Mouse (Mus musculus) liver, embryonic 12.5 days (tissue): ENCODE measurements at regions not wholly inside any gene's neighbourhood (a gene's known extent, or its start where the extent isn't known, plus 50 kb on each side); places are given as distances from the start of the nearest gene placed in this dataset.

Experiments used
- ATAC-seq: fragments of 200-750 bp; cut with Nextera tagmentation; 2 replicates; pipeline ENCODE4 v1.8.0; 2017; ENCODE audit warnings: moderate number of reproducible peaks, mild to moderate bottlenecking, moderate library complexity
- H3K27ac ChIP-seq: fragments of 300-500 bp; sonication (generic); 2 replicates; pipeline ENCODE4 v1.5.1; 2016; ENCODE audit warnings: mild to moderate bottlenecking
- H3K27me3 ChIP-seq: fragments of 300-500 bp; sonication (generic); replicated peaks from 2 replicates; pipeline ENCODE4 v1.6.1; 2016; ENCODE audit warnings: mild to moderate bottlenecking, moderate library complexity
- H3K36me3 ChIP-seq: fragments of 300-500 bp; sonication (generic); 2 replicates; pipeline ENCODE4 v1.6.1; 2016; ENCODE audit warnings: mild to moderate bottlenecking, moderate library complexity
- H3K4me1 ChIP-seq: fragments of 300-500 bp; sonication (generic); 2 replicates; pipeline ENCODE4 v1.6.1; 2016
- H3K4me2 ChIP-seq: fragments of 300-500 bp; sonication (generic); 2 replicates; pipeline ENCODE4 v1.6.1; 2016; ENCODE audit warnings: mild to moderate bottlenecking, moderate library complexity
- H3K4me3 ChIP-seq: fragments of 300-500 bp; sonication (generic); 2 replicates; pipeline ENCODE4 v1.5.1; 2016; ENCODE audit warnings: mild to moderate bottlenecking, moderate library complexity
- H3K9ac ChIP-seq: fragments of 300-500 bp; sonication (generic); 2 replicates; pipeline ENCODE4 v1.6.1; 2016; ENCODE audit warnings: mild to moderate bottlenecking, moderate library complexity
- H3K9me3 ChIP-seq: fragments of 300-500 bp; sonication (generic); replicated peaks from 2 replicates; pipeline ENCODE4 v1.6.1; 2016; ENCODE audit warnings: mild to moderate bottlenecking, moderate library complexity
- WGBS: fragments of 180-500 bp; shearing (Covaris S2); methylation state at CpG from one replicate; pipeline ENCODE4 v1.1.7; 2016; ENCODE audit not compliant: insufficient replicate concordance; 5-methylcytosine and 5-hydroxymethylcytosine counted together

- H3K4me3 ChIP-seq = no peak overlapping the region
- H3K36me3 ChIP-seq = no peaks in the 10 kb centered on the region
- H3K27me3 ChIP-seq = no peaks in the 10 kb centered on the region
- no peaks in the 10 kb centered on the region for H3K9me3 ChIP-seq
- 69% methylated on average over 3 of the region's 3 CpGs for WGBS
- no peak overlapping the region for H3K9ac ChIP-seq
- H3K4me2 ChIP-seq = no peak overlapping the region
- no peak overlapping the region for H3K27ac ChIP-seq
- ATAC-seq = no peak
- H3K4me1 ChIP-seq = peaks cover 8% of the 10 kb centered on the region
Measured at GRCm38 (mm10) chr15:6065100-6065499, 234.5 kb upstream of the Dab2 start.

DNA sequence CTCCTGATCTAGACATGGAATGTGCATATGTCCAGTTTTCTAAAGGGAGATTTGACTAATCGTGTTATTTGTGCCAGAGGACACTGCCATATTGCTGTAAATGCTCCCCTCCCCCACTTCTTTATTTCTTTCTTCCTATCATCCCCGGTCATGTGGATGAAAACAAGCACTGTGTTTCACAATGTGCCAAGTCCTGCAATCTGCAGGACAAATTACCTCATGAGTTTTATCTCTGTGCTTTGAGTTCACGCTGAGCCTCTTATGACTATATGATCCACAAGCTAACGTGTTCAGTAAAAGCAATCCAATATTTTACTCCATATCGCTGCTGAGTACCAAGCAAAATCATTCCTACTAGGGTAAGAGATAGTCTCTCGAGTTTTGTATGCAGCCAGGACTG, 232.2 kb upstream of the Dab2 start:
- no peaks in the 10 kb centered on the region for H3K27me3 ChIP-seq
- 59% methylated on average over 6 of the region's 6 CpGs for WGBS
- H3K9ac ChIP-seq = no peak overlapping the region
- H3K9me3 ChIP-seq = no peaks in the 10 kb centered on the region
- no peak overlapping the region for H3K27ac ChIP-seq
- no peaks in the 10 kb centered on the region for H3K36me3 ChIP-seq
- H3K4me1 ChIP-seq = no peaks in the 10 kb centered on the region
- no peak for ATAC-seq
- H3K4me2 ChIP-seq = no peak overlapping the region
- no peak overlapping the region for H3K4me3 ChIP-seq

GRCm38 (mm10) chr15:6068371-6068770, 231.2 kb upstream of the Dab2 start:
- no peaks in the 10 kb centered on the region for H3K27me3 ChIP-seq
- H3K27ac ChIP-seq = no peak overlapping the region
- no peak overlapping the region for H3K4me2 ChIP-seq
- no peak for ATAC-seq
- no peaks in the 10 kb centered on the region for H3K4me1 ChIP-seq
- no peak overlapping the region for H3K4me3 ChIP-seq
- WGBS = 82% methylated on average over 8 of the region's 8 CpGs
- no peaks in the 10 kb centered on the region for H3K9me3 ChIP-seq
- no peaks in the 10 kb centered on the region for H3K36me3 ChIP-seq
- H3K9ac ChIP-seq = no peak overlapping the region

DNA sequence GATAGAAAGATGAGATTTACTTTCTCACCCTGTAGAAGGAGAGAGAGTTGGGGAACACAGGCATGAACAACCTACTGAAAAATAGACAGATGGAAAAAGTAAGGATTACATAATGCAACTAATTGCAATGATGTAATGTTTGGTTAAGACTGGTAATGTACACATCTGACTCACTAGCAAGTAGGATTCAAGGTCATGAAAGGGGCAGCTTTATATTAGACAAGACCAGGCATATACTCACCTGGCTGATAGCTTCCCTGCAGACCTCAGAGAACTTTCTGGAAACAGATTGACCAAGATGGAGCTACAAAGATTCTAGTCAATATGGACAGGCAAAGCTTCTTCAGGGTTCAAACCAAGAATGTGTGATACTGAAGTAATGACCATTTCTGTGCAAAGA, 227.7 kb upstream of the Dab2 start:
- H3K9ac ChIP-seq = no peak overlapping the region
- no peaks in the 10 kb centered on the region for H3K4me1 ChIP-seq
- H3K27ac ChIP-seq = no peak overlapping the region
- no peak overlapping the region for H3K4me2 ChIP-seq
- H3K36me3 ChIP-seq = no peaks in the 10 kb centered on the region
- H3K27me3 ChIP-seq = no peaks in the 10 kb centered on the region
- no peak for ATAC-seq
- H3K9me3 ChIP-seq = no peaks in the 10 kb centered on the region
- H3K4me3 ChIP-seq = no peak overlapping the region

DNA sequence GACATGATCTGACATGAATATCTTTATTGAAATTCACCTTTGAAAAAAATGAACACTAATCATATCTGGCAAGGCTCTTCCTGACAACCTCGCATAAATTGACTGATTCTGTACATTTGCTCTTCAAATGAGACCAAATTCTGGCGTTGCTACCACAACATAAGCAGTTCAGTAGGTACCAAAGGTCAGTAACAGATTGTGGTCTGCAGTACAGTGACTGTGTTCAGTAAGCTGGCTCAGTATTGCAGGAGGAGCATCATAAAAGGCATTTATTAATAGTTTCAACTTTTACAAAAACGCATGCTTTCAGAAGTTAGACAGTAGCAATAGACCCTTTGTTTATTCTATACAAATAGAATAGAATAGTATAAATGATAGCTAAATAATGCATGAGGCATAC, 226.7 kb upstream of the Dab2 start:
- H3K4me2 ChIP-seq = no peak overlapping the region
- WGBS = 45% methylated on average over 3 of the region's 3 CpGs
- no peak overlapping the region for H3K4me3 ChIP-seq
- no peaks in the 10 kb centered on the region for H3K27me3 ChIP-seq
- no peaks in the 10 kb centered on the region for H3K36me3 ChIP-seq
- H3K27ac ChIP-seq = no peak overlapping the region
- ATAC-seq = no peak
- no peaks in the 10 kb centered on the region for H3K4me1 ChIP-seq
- H3K9ac ChIP-seq = no peak overlapping the region
- H3K9me3 ChIP-seq = no peaks in the 10 kb centered on the region

GRCm38 (mm10) chr15:6080714-6081635, 218.6 kb upstream of the Dab2 start:
- Histone ChIP-seq H3K4me2 (no peak overlapping the region), H3K4me1 (no peaks in the 10 kb centered on the region), H3K36me3 (no peaks in the 10 kb centered on the region), H3K27ac (no peak overlapping the region), H3K4me3 (no peak overlapping the region), H3K9ac (no peak overlapping the region), H3K9me3 (no peaks in the 10 kb centered on the region), H3K27me3 (no peaks in the 10 kb centered on the region)
- ATAC-seq = peak; percentile 52; the same call in 1 of the 2 replicates
- 54% methylated on average over 8 of the region's 8 CpGs for WGBS

- H3K4me2 ChIP-seq = no peak overlapping the region
- no peaks in the 10 kb centered on the region for H3K4me1 ChIP-seq
- no peak overlapping the region for H3K27ac ChIP-seq
- no peaks in the 10 kb centered on the region for H3K27me3 ChIP-seq
- no peak overlapping the region for H3K9ac ChIP-seq
- no peak for ATAC-seq
- H3K36me3 ChIP-seq = no peaks in the 10 kb centered on the region
- H3K9me3 ChIP-seq = no peaks in the 10 kb centered on the region
- H3K4me3 ChIP-seq = no peak overlapping the region
- WGBS = 56% methylated on average over 3 of the region's 3 CpGs
Measured at GRCm38 (mm10) chr15:6087208-6087607, 212.4 kb upstream of the Dab2 start.

GRCm38 (mm10) chr15:6088498-6088897, 211.1 kb upstream of the Dab2 start:
- Histone ChIP-seq H3K9ac (no peak overlapping the region), H3K4me1 (no peaks in the 10 kb centered on the region), H3K9me3 (no peaks in the 10 kb centered on the region), H3K4me2 (no peak overlapping the region), H3K27ac (no peak overlapping the region), H3K36me3 (no peaks in the 10 kb centered on the region), H3K27me3 (no peaks in the 10 kb centered on the region), H3K4me3 (no peak overlapping the region)
- no peak for ATAC-seq
- 67% methylated on average over 4 of the region's 4 CpGs for WGBS

DNA sequence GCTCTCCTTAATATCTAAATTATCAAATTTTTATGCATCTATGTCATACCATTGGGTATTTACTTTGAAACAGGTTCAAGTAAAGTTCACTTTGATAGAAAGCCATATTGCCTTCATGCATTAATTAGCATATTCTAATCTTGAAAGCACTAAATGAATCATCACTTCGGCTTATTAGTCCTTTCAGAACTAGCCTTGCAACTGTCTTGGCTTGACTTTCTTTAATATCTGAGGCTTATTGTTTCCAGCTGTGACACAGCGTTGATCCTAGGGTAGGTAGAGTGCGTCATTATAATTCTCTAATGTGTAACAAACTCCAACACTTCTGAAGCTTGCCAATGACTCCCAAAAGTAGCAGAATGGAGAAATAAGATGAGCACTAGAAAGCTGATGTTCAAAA, 169.9 kb upstream of the Dab2 start:
- no peaks in the 10 kb centered on the region for H3K4me1 ChIP-seq
- no peak overlapping the region for H3K4me3 ChIP-seq
- H3K27ac ChIP-seq = no peak overlapping the region
- 63% methylated on average over 3 of the region's 3 CpGs for WGBS
- no peaks in the 10 kb centered on the region for H3K36me3 ChIP-seq
- no peak for ATAC-seq
- H3K9me3 ChIP-seq = no peaks in the 10 kb centered on the region
- H3K9ac ChIP-seq = no peak overlapping the region
- H3K4me2 ChIP-seq = no peak overlapping the region
- no peaks in the 10 kb centered on the region for H3K27me3 ChIP-seq

GRCm38 (mm10) chr15:6132216-6132615, 167.4 kb upstream of the Dab2 start:
- Histone ChIP-seq H3K27ac (no peak overlapping the region), H3K9me3 (no peaks in the 10 kb centered on the region), H3K4me1 (no peaks in the 10 kb centered on the region), H3K9ac (no peak overlapping the region), H3K27me3 (no peaks in the 10 kb centered on the region), H3K36me3 (no peaks in the 10 kb centered on the region), H3K4me3 (no peak overlapping the region), H3K4me2 (no peak overlapping the region)
- no peak for ATAC-seq

GRCm38 (mm10) chr15:6145071-6145470, 154.5 kb upstream of the Dab2 start:
- Histone ChIP-seq H3K9me3 (no peaks in the 10 kb centered on the region), H3K4me2 (no peak overlapping the region), H3K27ac (no peak overlapping the region), H3K9ac (no peak overlapping the region), H3K27me3 (no peaks in the 10 kb centered on the region), H3K4me1 (no peaks in the 10 kb centered on the region), H3K36me3 (no peaks in the 10 kb centered on the region), H3K4me3 (no peak overlapping the region)
- WGBS = 38% methylated on average over 2 of the region's 2 CpGs
- ATAC-seq = no peak

DNA sequence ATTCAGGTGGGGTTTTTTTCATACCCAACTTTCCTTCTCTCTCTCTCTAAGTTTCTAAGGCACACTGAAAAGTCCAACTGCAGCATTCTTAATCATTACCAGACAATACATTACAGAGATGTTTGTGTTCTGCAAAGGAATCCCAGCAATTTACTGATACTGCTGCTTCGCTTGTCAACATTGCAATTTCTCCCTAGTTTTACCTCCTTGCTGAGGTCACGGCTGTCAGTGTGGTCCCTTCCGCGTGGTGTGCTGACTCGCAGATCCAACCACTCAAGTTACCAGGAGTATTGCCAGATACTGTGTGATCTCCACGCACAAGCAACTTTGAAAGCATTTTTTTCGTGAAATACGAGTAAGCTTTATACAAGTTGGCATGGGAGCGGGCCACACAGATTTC, 144.9 kb upstream of the Dab2 start:
- Histone ChIP-seq H3K9me3 (no peaks in the 10 kb centered on the region), H3K4me3 (no peak overlapping the region), H3K27me3 (no peaks in the 10 kb centered on the region), H3K9ac (no peak overlapping the region), H3K4me1 (no peaks in the 10 kb centered on the region), H3K36me3 (no peaks in the 10 kb centered on the region), H3K27ac (no peak overlapping the region), H3K4me2 (no peak overlapping the region)
- no peak for ATAC-seq
- 64% methylated on average over 9 of the region's 9 CpGs for WGBS

GRCm38 (mm10) chr15:6180261-6180660, 119.3 kb upstream of the Dab2 start:
- H3K36me3 ChIP-seq = no peaks in the 10 kb centered on the region
- no peak overlapping the region for H3K27ac ChIP-seq
- WGBS = 59% methylated on average over 1 of the region's 1 CpGs
- no peaks in the 10 kb centered on the region for H3K27me3 ChIP-seq
- H3K4me3 ChIP-seq = no peak overlapping the region
- no peak overlapping the region for H3K9ac ChIP-seq
- H3K9me3 ChIP-seq = no peaks in the 10 kb centered on the region
- ATAC-seq = no peak
- no peak overlapping the region for H3K4me2 ChIP-seq
- H3K4me1 ChIP-seq = no peaks in the 10 kb centered on the region
